13 mouse cellular contexts compared by ENCODE assay signal in the genomic region with DNA sequence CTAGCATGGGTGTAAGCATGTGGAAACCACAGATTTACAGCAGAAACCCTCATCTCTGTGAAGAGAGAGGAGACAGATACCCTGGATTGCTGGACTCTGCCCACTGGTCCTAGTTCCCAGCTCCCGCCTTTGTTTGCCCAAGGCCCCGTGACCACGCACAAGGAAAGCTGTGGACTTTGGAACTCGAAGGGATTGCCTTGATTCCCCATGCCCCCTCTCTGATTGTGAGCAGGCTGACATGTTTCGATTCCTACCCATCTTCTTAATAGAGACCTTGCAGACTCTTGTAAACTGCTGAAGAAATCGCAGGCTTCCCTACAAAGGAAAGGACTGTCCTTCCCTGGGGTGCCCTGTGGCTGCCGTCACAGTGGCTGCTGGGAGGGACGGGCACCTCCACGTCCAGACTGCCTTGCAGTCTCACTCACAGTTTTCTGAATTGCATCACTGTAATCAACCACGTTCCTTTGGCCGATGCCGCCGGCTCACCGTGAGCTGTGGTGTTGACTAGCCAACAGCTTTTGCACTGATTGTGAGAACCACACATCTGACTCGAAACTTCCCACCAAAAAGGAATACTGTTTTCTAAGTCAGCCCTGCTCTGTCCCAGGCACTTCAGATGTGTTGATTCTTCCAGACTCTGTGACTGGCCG.
A peak's percentile ranks its signal among the peaks of the same experiment; 100 is the strongest.
DNase-seq lines count a peak whose midpoint lies in the region; ATAC-seq and TF ChIP-seq lines count a peak whose summit lies in the region.
"Had no signal": no experiment of that assay in that cellular context is flagged by ENCODE, and none has a peak within 500 bp of the region (broad histone marks: within the 10 kb centered on the region; RNA-seq: fewer than 3 reads in every experiment).

No protein-coding gene starts in this region.

- TF ChIP-seq CTCF in forebrain, postnatal 0 days (IDR thresholded peaks at IDR 0.05; ENCODE audit: low read depth), result no peak

- H3K9ac ChIP-seq in forebrain, postnatal 0 days, result no peak overlapping the region
- no peak overlapping the region for H3K9ac ChIP-seq in neural tube, embryonic 11.5 days (ENCODE audit: low read length)
- no peak overlapping the region for H3K9ac ChIP-seq in neural tube, embryonic 15.5 days (replicated peaks)
- H3K9ac ChIP-seq in liver, embryonic 13.5 days, result no peak overlapping the region
- H3K9ac ChIP-seq in hindbrain, embryonic 11.5 days (ENCODE audit: low read depth, low read length), result no peak overlapping the region

- no peaks in the 10 kb centered on the region for H3K36me3 ChIP-seq in forebrain, embryonic 10.5 days (replicated peaks)
- no peaks in the 10 kb centered on the region for H3K36me3 ChIP-seq in forebrain, postnatal 0 days (ENCODE audit: insufficient read depth)
- no peaks in the 10 kb centered on the region for H3K36me3 ChIP-seq in neural tube, embryonic 11.5 days (ENCODE audit: control insufficient read depth, insufficient read depth, low read length)
- H3K36me3 ChIP-seq in neural tube, embryonic 15.5 days, result no peaks in the 10 kb centered on the region
- H3K36me3 ChIP-seq in liver, embryonic 13.5 days, result no peaks in the 10 kb centered on the region
- no peaks in the 10 kb centered on the region for H3K36me3 ChIP-seq in hindbrain, embryonic 11.5 days (ENCODE audit: control insufficient read depth, insufficient read depth, low read length)

- H3K27me3 ChIP-seq in forebrain, embryonic 10.5 days (ENCODE audit: poor library complexity, severe bottlenecking), result peaks cover 64% of the 10 kb centered on the region
- H3K27me3 ChIP-seq in forebrain, postnatal 0 days (ENCODE audit: insufficient read depth, low read length), result peaks cover 5% of the 10 kb centered on the region; the same call in 1 of the 2 replicates
- H3K27me3 ChIP-seq in neural tube, embryonic 11.5 days (ENCODE audit: control insufficient read depth, insufficient read depth, low read length), result no peaks in the 10 kb centered on the region
- no peaks in the 10 kb centered on the region for H3K27me3 ChIP-seq in neural tube, embryonic 15.5 days (replicated peaks)
- H3K27me3 ChIP-seq in liver, embryonic 13.5 days, result 0 out of 2 replicates have a peak, but pooled peaks cover 7% of the 10 kb centered on the region
- H3K27me3 ChIP-seq in hindbrain, embryonic 11.5 days (ENCODE audit: control insufficient read depth, insufficient read depth, low read length), result no peaks in the 10 kb centered on the region; the same call in 1 of the 2 replicates

- intact Hi-C loops in left cerebral cortex, postnatal 4 days (cut with DNase I), result no loop called here

- H3K4me2 ChIP-seq in forebrain, postnatal 0 days (ENCODE audit: low read depth), result no peak overlapping the region
- no peak overlapping the region for H3K4me2 ChIP-seq in neural tube, embryonic 11.5 days (ENCODE audit: low read depth)
- H3K4me2 ChIP-seq in neural tube, embryonic 15.5 days, result no peak overlapping the region
- H3K4me2 ChIP-seq in liver, embryonic 13.5 days, result peak overlapping the region; percentile 23; the same call in 1 of the 2 replicates
- H3K4me2 ChIP-seq in hindbrain, embryonic 11.5 days (replicated peaks; ENCODE audit: low read depth, low read length), result no peak overlapping the region

- H3K9me3 ChIP-seq in forebrain, embryonic 10.5 days, result no peaks in the 10 kb centered on the region
- H3K9me3 ChIP-seq in forebrain, postnatal 0 days (ENCODE audit: low read length), result no peaks in the 10 kb centered on the region
- H3K9me3 ChIP-seq in neural tube, embryonic 11.5 days (ENCODE audit: control insufficient read depth, low read length), result no peaks in the 10 kb centered on the region
- H3K9me3 ChIP-seq in neural tube, embryonic 15.5 days (replicated peaks), result no peaks in the 10 kb centered on the region
- no peaks in the 10 kb centered on the region for H3K9me3 ChIP-seq in liver, embryonic 13.5 days (replicated peaks)
- H3K9me3 ChIP-seq in hindbrain, embryonic 11.5 days (ENCODE audit: control insufficient read depth, low read length), result no peaks in the 10 kb centered on the region

- DNase-seq in forebrain, embryonic 10.5 days (ENCODE audit: extremely low spot score, low spot score), result no peak
- DNase-seq in forebrain, postnatal 0 days, result no peak
- no peak for DNase-seq in neural tube, embryonic 11.5 days (ENCODE audit: low spot score)
- DNase-seq in liver, embryonic 13.5 days, result no peak
- DNase-seq in thymus, postnatal 14 days, result no peak
- no peak for DNase-seq in hindbrain, embryonic 11.5 days (ENCODE audit: low spot score)
- DNase-seq in left cerebral cortex, postnatal 4 days, result no peak
- DNase-seq: adrenal gland, postnatal 14 days; cerebellum, adult 2 months; heart, adult 2 months; layer of hippocampus, adult 9-11 months had no signal

- peak overlapping the region; percentile 12; the same call in 1 of the 2 replicates for H3K27ac ChIP-seq in forebrain, embryonic 10.5 days
- no peak overlapping the region for H3K27ac ChIP-seq in forebrain, postnatal 0 days (ENCODE audit: low read depth, low read length)
- H3K27ac ChIP-seq in neural tube, embryonic 11.5 days (ENCODE audit: low read depth, low read length), result peak overlapping the region; percentile 28; the same call in 1 of the 2 replicates
- no peak overlapping the region for H3K27ac ChIP-seq in neural tube, embryonic 15.5 days (replicated peaks)
- H3K27ac ChIP-seq in liver, embryonic 13.5 days, result no peak overlapping the region
- no peak overlapping the region for H3K27ac ChIP-seq in hindbrain, embryonic 11.5 days (ENCODE audit: low read depth, low read length)
- H3K27ac ChIP-seq: heart, adult 2 months had no signal

- H3K4me3 ChIP-seq in forebrain, embryonic 10.5 days, result no peak overlapping the region
- H3K4me3 ChIP-seq in forebrain, postnatal 0 days (ENCODE audit: low read depth, low read length), result no peak overlapping the region
- no peak overlapping the region for H3K4me3 ChIP-seq in neural tube, embryonic 11.5 days (ENCODE audit: low read depth, low read length)
- H3K4me3 ChIP-seq in neural tube, embryonic 15.5 days (replicated peaks), result no peak overlapping the region
- H3K4me3 ChIP-seq in liver, embryonic 13.5 days (replicated peaks), result no peak overlapping the region
- H3K4me3 ChIP-seq in hindbrain, embryonic 11.5 days (ENCODE audit: low read depth, low read length), result no peak overlapping the region
- H3K4me3 ChIP-seq: erythroblast, embryonic 14.5 days; heart, adult 2 months had no signal

- WGBS in forebrain, embryonic 10.5 days, result 79% methylated on average over 16 of the region's 16 CpGs
- 70% methylated on average over 16 of the region's 16 CpGs for WGBS in forebrain, postnatal 0 days
- 58% methylated on average over 16 of the region's 16 CpGs for WGBS in neural tube, embryonic 11.5 days
- 53% methylated on average over 16 of the region's 16 CpGs for WGBS in neural tube, embryonic 15.5 days
- WGBS in liver, embryonic 13.5 days (ENCODE audit: insufficient replicate concordance), result 72% methylated on average over 16 of the region's 16 CpGs
- 72% methylated on average over 16 of the region's 16 CpGs for WGBS in hindbrain, embryonic 11.5 days

- ATAC-seq in forebrain, postnatal 0 days, result no peak
- ATAC-seq in neural tube, embryonic 11.5 days (ENCODE audit: insufficient read depth, low FRiP score, low TSS enrichment), result no peak
- no peak for ATAC-seq in neural tube, embryonic 15.5 days (ENCODE audit: low FRiP score)
- peak; percentile 39; the same call in 1 of the 2 replicates for ATAC-seq in liver, embryonic 13.5 days (ENCODE audit: low read depth)
- no peak for ATAC-seq in hindbrain, embryonic 11.5 days (ENCODE audit: low FRiP score)

- peaks cover 53% of the 10 kb centered on the region for H3K4me1 ChIP-seq in forebrain, embryonic 10.5 days
- H3K4me1 ChIP-seq in forebrain, postnatal 0 days (ENCODE audit: insufficient read depth), result no peaks in the 10 kb centered on the region
- H3K4me1 ChIP-seq in neural tube, embryonic 11.5 days (ENCODE audit: control insufficient read depth, insufficient read depth, low read length), result peaks cover 25% of the 10 kb centered on the region
- H3K4me1 ChIP-seq in neural tube, embryonic 15.5 days, result peaks cover 15% of the 10 kb centered on the region
- H3K4me1 ChIP-seq in liver, embryonic 13.5 days (replicated peaks), result peaks cover 33% of the 10 kb centered on the region
- H3K4me1 ChIP-seq in hindbrain, embryonic 11.5 days (replicated peaks; ENCODE audit: control insufficient read depth, insufficient read depth, low read length), result peaks cover 2% of the 10 kb centered on the region

Comparison
In these comparisons a context has a peak if more than half of its experiments do, and no peak if none do; other contexts are left out.
1. H3K27ac ChIP-seq: peak in forebrain, embryonic 10.5 days (single experiment) and neural tube, embryonic 11.5 days (single experiment); none in forebrain, postnatal 0 days (single experiment), neural tube, embryonic 15.5 days (single experiment), liver, embryonic 13.5 days (single experiment) and hindbrain, embryonic 11.5 days (single experiment).